Mouse (Mus musculus): ENCODE results near the gene Slc1a4.

Gene Slc1a4

DNA sequence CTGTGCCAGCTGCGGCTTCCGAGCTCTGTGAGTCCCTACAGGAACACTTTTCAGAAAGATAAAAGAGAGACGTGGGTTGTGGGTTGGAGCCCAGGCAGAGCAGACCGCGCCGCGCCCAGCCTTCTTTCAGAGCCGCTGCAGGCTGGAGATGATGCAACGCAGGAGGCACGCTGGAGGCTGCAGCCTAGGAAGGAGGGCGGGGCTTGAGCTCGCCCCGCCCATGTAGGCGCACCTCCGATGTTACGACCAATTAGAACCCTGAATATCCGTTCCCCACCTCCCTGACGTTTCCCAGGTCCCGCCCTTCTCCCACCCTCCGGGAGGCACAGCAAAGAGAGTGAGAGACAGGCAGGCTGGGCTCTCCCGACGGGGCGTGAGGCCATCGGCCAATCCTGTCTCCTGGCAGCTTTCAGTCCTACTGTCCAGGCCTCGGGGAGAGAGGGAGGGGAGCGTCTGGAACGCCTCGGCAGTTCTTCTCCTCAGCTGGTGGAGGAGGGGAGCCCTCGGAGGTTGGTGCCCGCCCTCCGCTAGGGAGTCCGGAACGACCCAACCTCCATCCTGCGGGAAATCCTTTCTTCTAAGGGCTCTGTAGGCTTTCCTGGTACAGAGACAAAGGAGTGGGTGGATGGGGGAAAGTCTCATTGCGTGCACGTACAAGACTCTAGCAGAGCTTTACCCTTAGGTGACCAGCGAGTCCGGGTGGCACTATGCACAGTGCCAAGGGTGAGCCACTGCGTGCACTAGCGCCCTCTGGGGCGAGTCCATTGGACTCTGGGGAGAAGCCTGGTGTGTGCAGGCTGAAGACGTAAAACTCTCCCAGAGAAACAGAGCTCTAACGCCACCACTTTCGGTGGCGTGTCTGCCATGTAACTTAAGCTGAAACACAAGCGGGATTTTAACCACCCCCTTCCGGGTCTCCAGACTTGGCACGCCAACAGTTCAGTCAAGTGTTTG lies at the start of gene Slc1a4:
Gene Slc1a4 (minus strand): TSS at position 153 of the 954 bp plus-strand sequence.
- in situ Hi-C loops (cut with MboI; ENCODE audit: low pct_unique_long_range_greater_than_20kb in 1 of 2, low sequenced_read_pairs in 2 of 2, unreplicated experiment in 1 of 2), result no loop called here

DNA sequence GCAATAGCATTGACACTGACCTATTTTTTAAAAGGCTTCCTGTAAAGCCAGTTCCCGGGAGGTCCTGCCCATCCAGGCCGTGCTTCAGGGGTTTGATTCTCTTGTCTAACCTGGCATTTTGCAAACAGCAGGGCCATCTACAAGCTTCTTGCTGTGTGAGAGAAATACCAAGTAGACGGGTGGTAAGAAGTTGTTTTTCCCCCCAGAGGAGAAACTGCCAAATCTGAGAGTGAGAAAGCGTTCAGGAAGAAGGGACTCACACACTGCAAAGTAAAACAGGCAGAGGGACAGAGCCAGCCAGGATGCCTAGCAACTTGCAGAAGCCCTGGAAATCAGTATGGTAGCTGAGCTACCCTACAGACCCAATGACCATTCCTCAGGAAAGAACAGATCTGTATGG lies 47.6 kb upstream of the Slc1a4 start:
- in situ Hi-C loops (cut with MboI; ENCODE audit: low pct_unique_long_range_greater_than_20kb in 1 of 2, low sequenced_read_pairs in 2 of 2, unreplicated experiment in 1 of 2), result no loop called here

DNA sequence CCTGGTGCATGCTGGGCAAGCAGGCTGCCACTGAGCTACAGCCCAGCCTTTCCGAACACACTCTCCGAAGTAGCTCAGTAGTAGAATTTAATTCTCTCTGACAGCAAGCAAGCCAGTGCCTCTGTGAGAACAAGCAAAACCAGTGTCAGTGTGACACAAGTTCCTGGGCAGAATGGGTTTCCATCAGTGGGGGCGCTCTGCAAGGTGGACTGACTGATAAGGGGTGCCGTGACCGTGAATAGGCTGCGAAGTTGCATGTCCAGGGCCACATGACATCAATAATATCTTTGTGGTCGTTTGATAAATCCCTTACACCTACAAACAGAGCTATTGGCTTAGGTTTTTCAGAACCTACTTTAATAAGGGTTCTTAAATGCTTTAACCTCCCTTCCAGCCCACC lies 44.1 kb upstream of the Slc1a4 start:
- in situ Hi-C loops (cut with MboI; ENCODE audit: low pct_unique_long_range_greater_than_20kb in 1 of 2, low sequenced_read_pairs in 2 of 2, unreplicated experiment in 1 of 2), result no loop called here

DNA sequence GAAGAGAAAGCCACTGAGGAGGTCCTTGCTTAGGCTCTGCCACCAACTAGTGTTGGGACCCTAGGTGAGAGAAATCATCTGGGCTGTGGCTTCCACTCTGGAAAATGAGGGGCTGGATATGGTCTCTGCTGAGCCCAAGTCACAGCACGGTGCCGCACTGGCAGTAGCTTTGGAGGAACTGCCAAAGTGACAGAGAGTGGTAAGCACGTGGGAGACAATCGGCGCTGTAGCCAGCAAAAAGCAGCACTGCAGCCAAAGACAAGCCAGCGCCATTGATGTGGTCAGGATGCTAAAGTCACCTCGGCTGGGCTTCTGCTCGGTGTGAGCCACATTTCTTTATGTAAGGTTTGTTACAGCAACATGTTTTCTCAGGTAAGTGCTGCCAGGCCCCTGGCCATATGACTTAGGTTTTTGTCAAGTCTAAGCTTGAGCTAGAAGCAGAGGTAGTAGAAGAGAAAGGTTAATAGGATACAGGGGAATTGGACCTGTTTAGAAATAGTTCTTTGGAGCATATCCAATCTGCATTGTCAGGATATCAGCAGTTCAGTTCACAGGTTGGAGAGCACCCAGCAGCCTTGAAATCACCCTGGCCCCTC lies 40.2 kb upstream of the Slc1a4 start:
- in situ Hi-C loops (cut with MboI; ENCODE audit: low pct_unique_long_range_greater_than_20kb in 1 of 2, low sequenced_read_pairs in 2 of 2, unreplicated experiment in 1 of 2), result no loop called here

DNA sequence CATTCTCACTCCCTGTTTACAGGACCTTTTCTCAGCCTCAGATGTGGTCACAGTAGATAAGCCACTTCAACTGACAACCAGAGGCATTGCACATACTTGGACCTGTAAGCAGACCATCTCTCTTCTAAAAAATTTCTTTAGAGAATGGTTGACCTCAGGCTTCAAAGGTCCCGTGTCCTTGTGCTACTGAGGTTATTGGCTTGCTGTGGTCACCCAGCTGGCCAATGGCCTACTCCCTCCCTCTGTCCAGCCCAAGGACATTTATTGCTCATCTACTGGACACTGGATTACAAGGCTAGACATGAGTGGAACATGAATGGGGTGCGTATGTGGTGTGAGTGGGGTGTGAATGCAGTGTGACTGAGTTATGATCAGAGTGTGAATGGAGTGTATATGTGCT lies 38.0 kb upstream of the Slc1a4 start:
- in situ Hi-C loops (cut with MboI; ENCODE audit: low pct_unique_long_range_greater_than_20kb in 1 of 2, low sequenced_read_pairs in 2 of 2, unreplicated experiment in 1 of 2), result no loop called here

DNA sequence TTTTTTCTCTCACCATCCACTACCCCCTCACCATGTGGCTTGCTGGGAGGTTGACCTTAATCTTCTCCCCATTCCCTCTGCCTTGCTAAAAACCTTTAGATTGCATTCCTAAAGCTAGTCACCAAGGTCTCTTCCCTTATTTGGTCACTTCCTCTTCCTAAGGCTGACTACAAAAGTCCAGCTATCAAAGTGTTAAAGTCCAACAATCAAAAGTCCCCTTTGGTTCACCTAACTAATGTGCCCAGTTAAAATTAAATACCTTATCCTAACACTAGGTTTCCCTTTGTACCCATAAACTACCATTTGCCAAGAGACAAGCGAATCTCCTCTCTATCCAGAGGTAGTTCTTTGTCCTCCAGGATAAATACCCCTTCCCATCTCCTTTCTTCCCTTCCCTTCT lies 33.9 kb upstream of the Slc1a4 start:
- in situ Hi-C loops (cut with MboI; ENCODE audit: low pct_unique_long_range_greater_than_20kb in 1 of 2, low sequenced_read_pairs in 2 of 2, unreplicated experiment in 1 of 2), result no loop called here

DNA sequence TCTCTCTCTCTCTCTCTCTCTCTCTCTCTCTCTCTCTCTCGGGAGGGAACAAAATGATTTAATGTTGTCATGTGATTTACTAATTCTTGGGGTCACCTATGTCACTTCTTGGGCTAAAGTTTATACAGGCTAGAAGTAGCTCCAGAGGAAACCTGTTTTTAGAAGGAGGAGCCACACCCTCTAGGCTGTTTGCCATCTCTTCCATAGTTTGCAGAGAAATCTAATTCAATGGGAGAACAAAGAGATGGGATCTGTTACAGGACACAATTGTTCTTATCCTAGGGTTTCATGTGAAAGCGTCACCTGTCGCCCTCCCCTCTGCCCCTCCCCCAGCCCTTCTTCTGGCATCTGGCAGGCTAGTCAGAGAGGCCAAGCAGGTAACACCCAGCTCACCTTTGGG lies 28.8 kb upstream of the Slc1a4 start:
- in situ Hi-C loops (cut with MboI; ENCODE audit: low pct_unique_long_range_greater_than_20kb in 1 of 2, low sequenced_read_pairs in 2 of 2, unreplicated experiment in 1 of 2), result no loop called here

DNA sequence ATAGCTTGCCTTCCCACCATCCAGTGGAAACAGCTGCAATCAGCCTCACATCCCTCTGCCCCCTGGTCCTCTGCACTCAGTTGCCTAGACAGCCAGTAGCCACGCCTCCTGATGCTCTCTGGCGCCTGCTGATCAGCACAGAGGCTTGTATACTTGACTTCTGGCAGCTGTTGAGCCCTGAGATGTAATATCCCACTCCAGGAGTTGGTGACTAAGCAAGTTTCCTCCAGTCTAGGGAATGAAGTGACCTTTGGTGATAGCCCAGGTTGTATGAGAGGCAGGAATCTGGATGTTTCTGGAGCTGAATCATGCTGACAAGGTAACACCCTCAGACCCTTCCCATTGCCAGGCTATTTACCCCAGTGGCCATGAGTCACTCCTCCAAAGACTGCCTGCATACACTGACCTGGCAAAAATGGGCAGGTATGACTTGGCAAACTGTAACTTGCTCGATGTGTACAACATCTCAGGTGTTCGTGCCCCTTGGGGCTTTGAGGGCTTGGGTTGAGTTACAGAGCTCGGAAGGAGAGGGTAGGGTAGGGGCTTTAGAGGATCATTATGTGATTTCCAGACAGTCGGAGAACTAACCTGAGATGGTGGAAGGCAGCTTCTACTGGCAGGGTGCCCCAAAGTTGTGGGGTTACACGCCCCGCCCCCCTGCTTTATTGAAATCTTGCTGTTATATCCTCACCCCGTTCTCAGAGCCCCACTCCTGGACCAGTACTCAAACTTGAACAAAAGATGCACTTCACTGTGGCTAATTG lies 25.4 kb upstream of the Slc1a4 start:
- in situ Hi-C loops (cut with MboI; ENCODE audit: low pct_unique_long_range_greater_than_20kb in 1 of 2, low sequenced_read_pairs in 2 of 2, unreplicated experiment in 1 of 2), result no loop called here

DNA sequence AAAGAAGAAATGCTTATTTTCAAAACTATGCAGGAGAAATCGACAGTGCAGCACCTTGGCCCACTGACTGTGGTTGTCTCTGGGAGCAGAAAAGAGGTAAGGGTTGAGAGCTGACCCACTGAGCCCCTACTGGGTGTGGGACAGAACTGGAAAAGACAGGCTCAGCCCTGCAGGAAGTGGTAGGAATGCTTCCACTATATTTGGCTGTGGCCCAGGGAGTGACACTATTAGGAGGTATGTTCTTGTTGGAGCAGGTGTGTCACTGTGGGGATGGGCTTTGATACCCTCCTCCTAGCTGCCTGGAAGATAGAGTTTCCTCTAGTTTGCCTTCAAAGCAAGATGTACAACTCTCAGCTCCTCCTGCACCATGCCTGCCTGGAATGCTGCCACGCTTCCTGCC lies 16.0 kb upstream of the Slc1a4 start:
- in situ Hi-C loops (cut with MboI; ENCODE audit: low pct_unique_long_range_greater_than_20kb in 1 of 2, low sequenced_read_pairs in 2 of 2, unreplicated experiment in 1 of 2), result no loop called here

DNA sequence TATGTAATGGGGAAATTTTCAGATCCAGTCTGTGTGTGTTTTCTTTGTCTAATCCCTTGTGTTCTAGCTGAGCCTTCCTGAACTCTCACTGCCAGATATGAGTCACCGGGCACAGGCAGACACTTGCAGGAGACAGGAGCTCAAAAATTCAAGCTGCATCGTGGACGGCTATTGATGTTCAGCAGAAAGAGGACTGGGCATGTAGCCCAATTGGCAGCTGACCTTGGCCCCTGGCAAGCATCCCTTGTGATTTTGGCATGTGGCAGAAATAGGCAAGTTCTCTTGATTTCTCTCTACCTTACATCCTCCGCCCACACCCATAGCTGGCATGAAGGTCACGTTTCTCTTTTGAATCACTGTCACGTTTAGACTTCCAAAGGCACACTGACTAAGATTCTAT lies 15.0 kb upstream of the Slc1a4 start:
- in situ Hi-C loops (cut with MboI; ENCODE audit: low pct_unique_long_range_greater_than_20kb in 1 of 2, low sequenced_read_pairs in 2 of 2, unreplicated experiment in 1 of 2), result no loop called here

DNA sequence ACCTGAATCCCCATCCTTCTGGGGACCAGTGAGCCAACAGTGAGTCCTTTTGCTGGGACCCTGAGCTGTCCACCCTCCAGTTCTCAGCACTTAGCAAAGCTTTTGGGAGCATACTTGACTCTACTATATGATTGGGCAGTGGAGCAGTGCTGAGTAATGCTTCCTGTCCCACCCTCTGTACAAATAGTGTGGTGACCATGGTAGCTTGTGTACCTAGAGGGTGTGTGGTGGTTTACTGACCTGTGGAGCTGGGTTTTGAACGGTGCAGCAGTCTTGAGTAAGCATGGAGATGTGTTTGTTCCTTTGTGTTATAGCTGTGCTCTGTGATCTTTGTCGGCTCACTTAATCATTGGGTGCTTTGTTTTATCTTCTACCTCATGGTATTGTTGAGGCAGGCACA lies 13.9 kb upstream of the Slc1a4 start:
- in situ Hi-C loops (cut with MboI; ENCODE audit: low pct_unique_long_range_greater_than_20kb in 1 of 2, low sequenced_read_pairs in 2 of 2, unreplicated experiment in 1 of 2), result no loop called here

DNA sequence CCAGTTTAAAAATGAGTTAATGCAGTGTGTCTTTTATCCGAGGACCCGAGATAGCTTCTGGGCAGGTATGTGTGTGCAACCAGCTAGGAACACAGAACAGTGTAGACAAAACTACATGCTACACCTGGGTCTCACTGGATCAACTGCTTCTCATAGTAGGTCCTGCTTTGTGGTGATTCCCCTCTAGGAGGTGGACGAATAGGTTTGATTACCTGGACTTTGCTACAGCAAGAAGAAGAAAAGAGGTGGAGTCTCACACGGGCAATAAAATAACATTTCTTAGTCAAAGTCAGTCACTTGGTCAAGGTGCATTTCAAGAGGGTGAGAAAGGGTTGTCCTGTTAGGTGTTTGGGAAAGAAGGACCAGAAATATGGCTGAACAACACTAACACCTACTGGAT lies 11.4 kb upstream of the Slc1a4 start:
- in situ Hi-C loops (cut with MboI; ENCODE audit: low pct_unique_long_range_greater_than_20kb in 1 of 2, low sequenced_read_pairs in 2 of 2, unreplicated experiment in 1 of 2), result no loop called here

DNA sequence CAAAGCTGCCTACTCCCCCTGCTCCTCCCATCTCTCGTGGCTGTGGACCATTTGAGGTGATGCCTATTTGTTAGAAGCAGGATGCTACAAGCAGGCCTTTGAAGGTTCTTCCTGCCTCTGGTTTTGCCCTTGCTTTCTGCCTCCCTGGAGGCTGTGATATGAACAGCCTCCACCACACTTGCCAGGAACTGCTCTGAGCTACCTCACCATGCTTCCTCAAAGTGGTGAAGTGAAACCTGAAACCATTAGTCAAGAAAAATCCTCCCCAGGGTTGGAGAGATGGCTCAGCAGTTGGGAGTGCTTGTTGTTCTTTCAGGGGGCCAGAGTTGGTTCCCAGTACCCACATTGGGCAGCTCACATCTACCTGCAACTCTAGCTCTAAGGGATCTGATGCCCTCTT lies 9.1 kb upstream of the Slc1a4 start:
- in situ Hi-C loops (cut with MboI; ENCODE audit: low pct_unique_long_range_greater_than_20kb in 1 of 2, low sequenced_read_pairs in 2 of 2, unreplicated experiment in 1 of 2), result no loop called here

DNA sequence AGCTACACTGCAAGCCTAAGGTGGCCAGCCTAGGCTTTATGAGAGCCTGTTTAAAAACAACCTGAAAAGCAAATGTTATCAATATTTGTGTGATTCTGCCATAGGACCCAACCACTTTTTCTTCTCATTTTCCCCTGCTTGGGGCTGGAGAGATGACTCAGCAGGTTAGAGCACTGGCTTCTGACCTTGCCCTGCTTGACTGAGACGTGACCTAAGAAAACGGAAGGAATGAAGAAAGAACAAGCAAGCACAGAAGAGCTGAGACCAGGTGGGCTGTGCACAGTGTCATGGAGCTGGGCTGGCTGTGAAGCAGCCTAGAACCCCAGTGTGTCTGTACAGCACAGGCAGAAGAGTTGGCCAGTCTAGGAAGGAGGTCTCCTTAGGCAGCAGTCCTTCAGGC lies 6.2 kb upstream of the Slc1a4 start:
- in situ Hi-C loops (cut with MboI; ENCODE audit: low pct_unique_long_range_greater_than_20kb in 1 of 2, low sequenced_read_pairs in 2 of 2, unreplicated experiment in 1 of 2), result no loop called here

DNA sequence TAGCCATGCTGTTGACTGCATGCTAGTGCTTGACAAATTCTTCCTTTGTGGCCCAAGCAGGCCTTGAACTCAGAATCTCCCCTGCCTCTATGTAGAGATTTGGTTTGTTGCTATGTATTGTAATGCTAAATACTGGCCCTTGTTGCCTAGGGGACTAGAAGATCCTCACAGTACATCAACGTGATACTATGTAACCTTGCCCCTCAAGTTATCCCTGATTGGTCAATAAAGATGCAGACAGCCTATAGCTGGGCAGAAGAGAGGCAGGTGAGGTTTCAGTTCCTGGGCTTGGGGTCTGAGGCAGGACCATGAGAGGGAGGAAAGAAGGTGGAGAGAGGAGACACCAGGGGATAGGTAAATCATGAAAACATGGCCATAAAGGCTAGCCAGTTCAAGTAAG lies 1.8 kb upstream of the Slc1a4 start:
- in situ Hi-C loops (cut with MboI; ENCODE audit: low pct_unique_long_range_greater_than_20kb in 1 of 2, low sequenced_read_pairs in 2 of 2, unreplicated experiment in 1 of 2), result no loop called here

DNA sequence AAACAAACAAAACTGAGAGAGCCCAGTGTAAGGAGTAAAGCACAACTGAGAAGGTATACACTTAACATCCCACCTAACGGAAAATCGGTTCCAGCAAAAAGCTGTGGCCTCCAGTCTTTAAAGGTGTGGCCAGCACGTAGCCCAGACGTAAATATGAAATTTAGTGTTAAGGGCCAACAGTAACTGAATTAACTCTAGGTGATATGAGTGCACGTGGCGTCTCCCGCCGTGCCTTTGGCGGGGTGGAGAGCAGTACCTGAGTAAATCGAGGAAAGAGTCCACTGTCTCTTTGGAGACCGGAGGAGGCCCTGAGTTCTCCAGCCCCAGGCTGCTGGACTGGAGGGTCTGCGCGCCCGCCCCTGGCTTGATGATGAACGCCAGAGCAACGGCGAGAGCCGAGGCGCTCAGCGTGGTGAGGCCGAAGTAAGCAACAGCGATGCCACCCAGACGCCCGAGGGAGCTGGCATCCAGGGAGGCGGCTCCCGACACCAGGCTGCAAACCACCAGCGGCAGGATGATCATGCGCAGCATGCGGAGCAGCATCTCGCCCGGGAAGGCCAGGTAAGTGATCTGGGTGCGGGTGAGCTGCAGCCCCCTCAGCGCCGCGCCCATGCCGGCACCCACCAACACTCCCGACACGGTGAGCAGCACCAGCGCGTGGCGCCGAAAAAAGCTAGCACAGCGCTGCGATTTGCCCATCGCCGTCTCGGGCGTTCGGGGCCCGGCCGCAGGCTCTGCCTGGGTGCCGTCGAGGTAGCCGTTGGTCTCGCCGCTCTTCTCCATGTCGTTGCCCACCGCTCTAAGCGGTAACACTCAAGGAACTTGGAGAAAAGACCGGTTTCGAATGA lies 599 bp downstream of the Slc1a4 start:
- in situ Hi-C loops (cut with MboI; ENCODE audit: low pct_unique_long_range_greater_than_20kb in 1 of 2, low sequenced_read_pairs in 2 of 2, unreplicated experiment in 1 of 2), result no loop called here

DNA sequence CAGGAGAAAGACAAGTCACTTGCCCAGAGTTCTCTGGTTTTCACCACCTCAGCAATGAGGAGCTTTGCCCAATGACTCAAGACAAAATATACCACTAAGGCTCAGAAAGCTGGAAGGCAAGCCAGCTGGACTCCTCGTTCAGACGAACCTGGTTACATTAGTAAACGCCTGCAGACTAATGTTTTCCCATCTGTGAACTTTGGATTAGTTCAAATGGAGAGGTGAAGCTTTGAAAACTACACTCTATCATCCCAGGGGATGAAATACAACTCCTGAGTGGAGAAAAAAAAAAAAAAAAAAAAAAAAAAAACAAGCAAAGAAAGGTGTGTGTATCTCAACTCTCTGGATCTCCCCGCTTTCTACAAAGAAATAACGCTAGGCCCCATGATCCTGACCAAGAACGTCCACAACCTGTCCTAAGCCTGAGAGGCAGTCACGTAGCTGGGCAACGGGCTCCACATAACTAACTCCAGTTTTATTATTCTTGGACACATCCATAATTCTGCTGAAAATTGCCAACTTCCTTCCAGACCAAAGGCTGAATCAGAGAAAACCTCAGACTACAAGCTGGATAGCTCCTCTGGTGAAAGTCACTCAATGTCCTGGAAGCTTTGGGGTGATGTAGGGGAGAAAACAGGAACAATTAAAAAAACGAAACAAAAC lies 1.4 kb downstream of the Slc1a4 start:
- in situ Hi-C loops (cut with MboI; ENCODE audit: low pct_unique_long_range_greater_than_20kb in 1 of 2, low sequenced_read_pairs in 2 of 2, unreplicated experiment in 1 of 2), result no loop called here

DNA sequence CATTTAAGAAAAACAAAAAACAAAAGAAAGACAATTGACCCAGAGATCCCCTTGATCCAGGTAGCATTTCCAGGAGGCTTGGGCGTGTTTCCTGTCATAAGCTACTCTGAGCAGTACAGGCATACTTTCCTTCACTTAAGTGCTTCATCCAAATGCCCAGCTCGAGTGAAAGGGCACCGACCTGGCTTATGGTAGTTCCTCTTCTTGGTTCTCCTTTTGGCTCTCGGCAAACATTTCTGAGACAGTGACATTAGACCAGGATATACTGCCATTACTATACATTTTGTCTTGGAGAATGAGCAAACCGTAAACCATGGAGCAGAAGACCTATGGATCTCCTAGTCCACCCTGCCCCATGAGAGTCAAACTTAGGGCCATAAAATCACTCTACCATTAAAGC lies 2.8 kb downstream of the Slc1a4 start:
- in situ Hi-C loops (cut with MboI; ENCODE audit: low pct_unique_long_range_greater_than_20kb in 1 of 2, low sequenced_read_pairs in 2 of 2, unreplicated experiment in 1 of 2), result no loop called here
